Mouse (Mus musculus) lung, postnatal 0 days (tissue): ENCODE measurements around the gene Cdk5rap3. TPM values are rescaled to one million over a fixed set of nuclear protein-coding genes. Genes with fewer than 3 reads are reported as not detected.

Source experiments
- ATAC-seq: fragments of 200-750 bp; cut with Nextera tagmentation; 2 replicates; pipeline ENCODE4 v1.8.0; 2017; ENCODE audit warnings: moderate library complexity
- DNase-seq: peaks from one replicate; pipeline ENCODE4 v3.0.0-alpha.2; 2016; ENCODE audit warnings: low spot score
- H3K27ac ChIP-seq: fragments of 300-500 bp; sonication (generic); 2 replicates; pipeline ENCODE4 v1.5.1; 2014; ENCODE audit warnings: antibody characterized with exemption, mild to moderate bottlenecking, low read length, mixed read lengths
- H3K27me3 ChIP-seq: fragments of 300-500 bp; sonication (generic); replicated peaks from 2 replicates; pipeline ENCODE4 v1.6.1; 2014; ENCODE audit warnings: low read length, mixed read lengths; ENCODE audit not compliant: insufficient read depth
- H3K36me3 ChIP-seq: fragments of 300-500 bp; sonication (generic); 2 replicates; pipeline ENCODE4 v1.6.1; 2014; ENCODE audit warnings: low read length, mixed read lengths; ENCODE audit not compliant: insufficient read depth
- H3K4me1 ChIP-seq: fragments of 300-500 bp; sonication (generic); 2 replicates; pipeline ENCODE4 v1.6.1; 2014; ENCODE audit warnings: antibody characterized with exemption, low read depth, low read length, mixed read lengths; ENCODE audit not compliant: insufficient read depth
- H3K4me2 ChIP-seq: fragments of 300-500 bp; sonication (generic); replicated peaks from 2 replicates; pipeline ENCODE4 v1.6.1; 2014; ENCODE audit warnings: low read depth, mild to moderate bottlenecking, low read length, moderate library complexity, mixed read lengths
- H3K4me3 ChIP-seq: fragments of 300-500 bp; sonication (generic); 2 replicates; pipeline ENCODE4 v1.5.1; 2014; ENCODE audit warnings: low read depth, low read length
- H3K9ac ChIP-seq: fragments of 300-500 bp; sonication (generic); replicated peaks from 2 replicates; pipeline ENCODE4 v1.6.1; 2014; ENCODE audit warnings: low read depth, mild to moderate bottlenecking
- H3K9me3 ChIP-seq: fragments of 300-500 bp; sonication (generic); 2 replicates; pipeline ENCODE4 v1.6.1; 2016; ENCODE audit warnings: low read length, mixed read lengths
- CTCF ChIP-seq: IDR thresholded peaks from 2 replicates; pipeline ENCODE4 v1.5.1; 2016; ENCODE audit warnings: antibody characterized with exemption, mild to moderate bottlenecking
- EP300 ChIP-seq: IDR thresholded peaks from 2 replicates; pipeline ENCODE4 v1.6.1; 2016; ENCODE audit warnings: antibody characterized with exemption, mild to moderate bottlenecking, control low read depth
- WGBS: fragments of 180-500 bp; shearing (Covaris S2); extraction: QIAGEN DNeasy Blood & Tissue Kit; methylation state at CpG from one replicate; pipeline ENCODE4 v1.1.7; 2014; 5-methylcytosine and 5-hydroxymethylcytosine counted together
- polyA plus RNA-seq: library from polyadenylated mRNA; unstranded; fragments of >200 nt; fragmentation: Nextera tagmentation; extraction: Ambion mirVana; gene quantifications from 2 replicates; pipeline ENCODE4 v1.2.1, GENCODE M21; 2015

Gene Cdk5rap3
- polyA plus RNA-seq, 1 experiment from 2014 or later, result 46.4 TPM

DNA sequence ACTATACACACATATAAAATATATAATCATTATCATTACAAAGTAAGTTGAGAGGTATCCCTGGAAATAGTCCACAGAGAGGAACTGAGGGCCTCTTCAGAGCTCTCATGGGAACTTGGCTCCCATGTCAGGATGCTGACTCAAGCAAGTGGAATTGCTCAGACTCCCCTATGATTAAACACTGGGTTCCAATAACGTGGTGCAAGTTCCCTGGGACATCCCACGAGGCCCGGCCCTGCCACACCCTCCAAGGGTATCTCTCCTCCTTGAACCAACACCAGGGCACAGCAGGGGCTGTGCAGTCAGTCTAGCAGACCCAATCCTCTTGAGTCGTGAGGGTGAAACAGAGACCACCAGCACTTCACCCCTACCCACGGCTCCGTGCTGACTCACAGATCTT, 2.7 kb upstream of the Cdk5rap3 start:
- Histone ChIP-seq H3K27me3 (no peaks in the 10 kb centered on the region), H3K4me2 (no peak overlapping the region), H3K9me3 (no peaks in the 10 kb centered on the region), H3K27ac (no peak overlapping the region), H3K36me3 (no peaks in the 10 kb centered on the region), H3K4me3 (no peak overlapping the region), H3K9ac (no peak overlapping the region), H3K4me1 (0 out of 2 replicates have a peak, but pooled peaks cover 8% of the 10 kb centered on the region)
- TF ChIP-seq CTCF (no peak), EP300 (peak; percentile 60)
- 36% methylated on average over 6 of the region's 6 CpGs for WGBS
- no peak for ATAC-seq
- DNase-seq, result peak; percentile 62

DNA sequence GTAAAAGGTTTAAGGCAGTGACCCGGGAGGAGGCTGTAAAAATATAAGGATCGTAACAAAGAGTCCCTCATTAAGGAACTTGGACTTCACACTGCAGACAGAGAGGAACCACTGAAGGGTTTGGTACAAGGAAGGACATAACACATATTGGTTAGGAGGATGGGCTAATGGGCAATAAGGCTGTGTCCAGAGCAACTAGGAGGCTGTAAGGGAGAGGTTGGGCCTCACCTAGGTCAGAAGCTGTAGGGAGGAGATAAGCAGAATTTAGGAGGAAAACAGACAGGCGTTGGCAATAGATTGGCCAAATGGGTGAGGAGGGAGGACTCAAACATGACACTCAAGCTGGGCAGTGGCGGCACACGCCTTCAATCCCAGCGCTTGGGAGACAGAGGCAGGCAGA, 1.1 kb upstream of the Cdk5rap3 start:
- 0 out of 2 replicates have a peak, but pooled peaks cover 8% of the 10 kb centered on the region for H3K4me1 ChIP-seq
- ATAC-seq (no peak), DNase-seq (no peak)
- 87% methylated on average over 6 of the region's 6 CpGs for WGBS
- H3K27ac ChIP-seq, result no peak overlapping the region
- H3K9ac ChIP-seq, result no peak overlapping the region
- no peaks in the 10 kb centered on the region for H3K36me3 ChIP-seq
- no peak overlapping the region for H3K4me2 ChIP-seq
- no peak overlapping the region for H3K4me3 ChIP-seq
- H3K9me3 ChIP-seq, result no peaks in the 10 kb centered on the region
- no peak for TF ChIP-seq CTCF
- no peak for TF ChIP-seq EP300
- no peaks in the 10 kb centered on the region for H3K27me3 ChIP-seq

DNA sequence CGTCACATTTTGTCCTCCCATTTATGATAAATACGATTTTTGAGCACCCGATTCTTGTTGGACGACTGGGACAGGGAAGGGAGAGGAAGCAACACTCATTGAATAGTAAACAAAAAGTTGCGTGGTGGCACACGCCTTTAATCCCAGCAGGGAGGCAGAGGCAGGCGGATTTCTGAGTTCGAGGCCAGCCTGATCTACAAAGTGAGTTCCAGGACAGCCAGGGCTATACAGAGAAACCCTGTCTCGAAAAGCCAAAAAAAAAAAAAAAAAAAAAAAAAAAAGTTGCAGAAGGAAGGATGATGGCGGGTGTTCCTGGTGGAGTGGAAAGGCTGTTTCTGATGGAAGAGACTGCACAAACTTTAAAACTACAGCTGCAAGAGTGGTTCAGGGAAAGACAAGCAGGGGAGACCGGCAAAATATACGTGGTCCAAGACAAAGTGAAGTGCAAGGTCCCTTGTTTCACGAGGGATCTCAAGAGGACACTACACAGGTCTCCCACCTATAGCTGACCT, 645 bp upstream of the Cdk5rap3 start:
- no peak for DNase-seq
- 21% methylated on average over 13 of the region's 13 CpGs for WGBS

DNA sequence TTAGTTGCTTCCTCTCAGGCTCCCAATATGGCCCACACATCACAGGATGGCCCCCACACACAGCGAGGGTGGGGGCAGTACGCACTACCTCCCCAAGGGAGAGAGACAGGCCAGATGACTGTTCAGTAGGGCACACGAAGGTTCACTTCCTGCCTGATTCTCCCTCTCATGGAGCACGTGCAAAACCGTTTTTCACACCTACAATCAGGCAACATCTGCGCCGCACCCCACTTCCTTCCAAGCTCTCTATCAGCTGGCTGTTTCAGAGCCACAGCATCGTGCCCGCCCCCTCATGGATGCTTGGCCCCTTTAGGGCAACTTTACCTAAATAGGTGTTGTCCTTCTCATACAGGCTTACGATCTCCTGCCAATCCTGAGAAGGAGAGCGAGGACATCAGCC, 3.6 kb downstream of the Cdk5rap3 start:
- no peak overlapping the region for H3K4me2 ChIP-seq
- no peaks in the 10 kb centered on the region for H3K9me3 ChIP-seq
- TF ChIP-seq CTCF (no peak), EP300 (no peak)
- ATAC-seq, result no peak
- H3K4me1 ChIP-seq, result 0 out of 2 replicates have a peak, but pooled peaks cover 5% of the 10 kb centered on the region
- no peak overlapping the region for H3K27ac ChIP-seq
- WGBS, result 76% methylated on average over 11 of the region's 11 CpGs
- DNase-seq, result no peak
- H3K36me3 ChIP-seq, result 0 out of 2 replicates have a peak, but pooled peaks cover 7% of the 10 kb centered on the region
- no peak overlapping the region for H3K4me3 ChIP-seq
- H3K9ac ChIP-seq, result no peak overlapping the region
- no peaks in the 10 kb centered on the region for H3K27me3 ChIP-seq

More for the DNA sequence above, 645 bp upstream of the Cdk5rap3 start:
- Histone ChIP-seq H3K9me3 (no peaks in the 10 kb centered on the region), H3K27me3 (no peaks in the 10 kb centered on the region), H3K36me3 (no peaks in the 10 kb centered on the region), H3K27ac (no peak overlapping the region), H3K4me1 (0 out of 2 replicates have a peak, but pooled peaks cover 8% of the 10 kb centered on the region), H3K4me2 (peak overlapping the region; percentile 43), H3K4me3 (peak overlapping the region; percentile 56), H3K9ac (no peak overlapping the region)
- TF ChIP-seq EP300, result no peak
- no peak for TF ChIP-seq CTCF
- ATAC-seq, result peak; percentile 7; the same call in 1 of the 2 replicates

- no peak overlapping the region for H3K4me3 ChIP-seq
- 0 out of 2 replicates have a peak, but pooled peaks cover 2% of the 10 kb centered on the region for H3K4me1 ChIP-seq
- WGBS, result 27% methylated on average over 7 of the region's 7 CpGs
- ATAC-seq (peak; percentile 82), DNase-seq (peak; percentile 92)
- TF ChIP-seq CTCF (peak; percentile 94), EP300 (no peak)
- no peak overlapping the region for H3K4me2 ChIP-seq
- no peak overlapping the region for H3K9ac ChIP-seq
- H3K27ac ChIP-seq, result no peak overlapping the region
- H3K27me3 ChIP-seq, result no peaks in the 10 kb centered on the region
- no peaks in the 10 kb centered on the region for H3K9me3 ChIP-seq
- H3K36me3 ChIP-seq, result 0 out of 2 replicates have a peak, but pooled peaks cover 7% of the 10 kb centered on the region
These were observed 6.3 kb downstream of the Cdk5rap3 start for GRCm38 (mm10) chr11:96910003-96910402.

DNA sequence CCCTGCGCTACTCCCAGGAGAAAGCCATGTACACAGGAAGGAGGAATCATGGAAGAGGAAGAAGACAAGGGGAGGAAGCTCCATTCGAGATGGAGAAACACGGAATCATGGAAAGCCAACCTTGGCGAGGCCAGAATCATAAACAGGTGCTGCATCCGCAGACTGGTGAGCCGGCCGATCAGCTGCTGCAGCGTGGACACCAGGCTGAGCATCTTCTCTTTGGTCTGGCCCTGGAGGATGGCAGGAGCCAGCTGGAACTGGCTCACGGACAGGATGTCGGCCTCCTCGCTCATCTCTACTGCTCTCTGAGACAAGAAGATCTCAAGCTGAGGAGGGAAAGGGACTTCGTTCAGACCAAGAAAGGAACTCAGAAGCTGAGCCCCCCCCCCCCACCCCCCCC, 7.7 kb downstream of the Cdk5rap3 start:
- 86% methylated on average over 12 of the region's 12 CpGs for WGBS
- 0 out of 2 replicates have a peak, but pooled peaks cover 7% of the 10 kb centered on the region for H3K36me3 ChIP-seq
- TF ChIP-seq CTCF, result no peak
- no peak for TF ChIP-seq EP300
- no peak overlapping the region for H3K9ac ChIP-seq
- ATAC-seq (no peak), DNase-seq (no peak)
- no peak overlapping the region for H3K4me2 ChIP-seq
- no peak overlapping the region for H3K27ac ChIP-seq
- H3K9me3 ChIP-seq, result no peaks in the 10 kb centered on the region
- no peak overlapping the region for H3K4me3 ChIP-seq
- H3K4me1 ChIP-seq, result no peaks in the 10 kb centered on the region
- no peaks in the 10 kb centered on the region for H3K27me3 ChIP-seq
